Mouse (Mus musculus): Measurements from ENCODE around the gene Ccnl2. TPM values are rescaled to one million over a fixed set of nuclear protein-coding genes. Genes with fewer than 3 reads are reported as not detected.
A peak's percentile ranks its signal among the peaks of the same experiment; 100 is the strongest.

The Ccnl2 gene
- polyA plus RNA-seq, 1 experiment, result 18.8 TPM

DNA sequence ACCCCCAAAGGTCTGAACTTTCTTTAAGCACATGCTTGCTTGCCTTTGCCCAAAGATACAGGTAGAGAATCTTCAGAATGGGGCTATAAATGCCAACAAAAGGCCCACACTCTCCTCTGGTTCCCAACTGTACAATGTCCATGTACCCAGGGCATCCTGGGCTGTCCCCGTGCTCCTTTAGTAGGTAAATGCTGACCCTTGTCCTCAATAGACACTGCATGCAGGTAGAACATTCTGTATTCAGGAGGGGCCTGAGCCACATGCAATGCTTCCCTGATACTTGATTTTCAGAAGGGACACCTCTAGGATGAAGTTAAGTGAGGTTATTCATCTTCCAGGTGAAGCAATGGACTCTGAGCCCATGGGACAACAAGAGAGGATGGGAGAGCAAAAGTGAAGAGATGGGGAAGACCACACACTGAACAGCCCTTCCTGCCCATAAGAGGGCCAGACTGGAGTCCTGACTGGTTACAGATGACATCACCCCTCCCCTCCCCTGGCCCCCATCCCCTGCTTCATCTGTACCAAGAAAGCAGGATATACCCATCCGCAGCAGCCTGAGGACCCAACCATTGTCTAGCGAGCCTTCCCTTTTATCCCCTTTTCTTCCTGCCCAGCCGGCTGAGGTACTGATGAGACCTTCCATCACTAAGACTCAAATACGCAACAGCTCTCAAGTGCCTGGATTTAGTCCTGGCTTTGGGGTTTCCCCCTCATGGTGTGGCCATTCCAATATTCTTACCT is 38.8 kb upstream of the Ccnl2 start:
- Histone ChIP-seq H3K79me3 (ENCODE audit: low read depth) (no peaks in the 10 kb centered on the region), H3K36me3 (ENCODE audit: control insufficient read depth, insufficient read depth) (no peaks in the 10 kb centered on the region), H3K4me3 (ENCODE audit: insufficient read depth, poor library complexity, severe bottlenecking) (no peak overlapping the region), H3ac (ENCODE audit: control insufficient read depth, insufficient read length, low read depth) (no peak overlapping the region), H3K79me2 (ENCODE audit: control insufficient read depth, insufficient read depth) (no peaks in the 10 kb centered on the region), H3K27me3 (ENCODE audit: control insufficient read depth, insufficient read depth, insufficient read length) (no peaks in the 10 kb centered on the region)
- no peak for TF ChIP-seq MAX (IDR thresholded peaks at IDR 0.05)
- no peak for TF ChIP-seq USF1 (IDR thresholded peaks at IDR 0.05; ENCODE audit: low read depth)
- no peak for TF ChIP-seq MYOG (IDR thresholded peaks at IDR 0.05; ENCODE audit: control insufficient read depth, extremely low read depth, insufficient read length)
- no peak for TF ChIP-seq FOSL1 (IDR thresholded peaks at IDR 0.05; ENCODE audit: insufficient read depth, low read length, poor library complexity, severe bottlenecking)
- no peak for TF ChIP-seq MYOD1 (IDR thresholded peaks at IDR 0.05; ENCODE audit: control insufficient read depth, insufficient read length, low read depth)
- TF ChIP-seq CTCF (IDR thresholded peaks at IDR 0.05; ENCODE audit: control insufficient read depth, insufficient read depth, insufficient read length), result no peak

- H3K4me3 ChIP-seq (ENCODE audit: insufficient read depth, poor library complexity, severe bottlenecking), result no peak within 1 kb of the TSS
- TF ChIP-seq CTCF (IDR thresholded peaks at IDR 0.05; ENCODE audit: control insufficient read depth, insufficient read depth, insufficient read length), result no peak
- TF ChIP-seq MAX (IDR thresholded peaks at IDR 0.05), result peak; percentile 61
- no peaks in the 10 kb centered on the region for H3K36me3 ChIP-seq (ENCODE audit: control insufficient read depth, insufficient read depth)
- H3ac ChIP-seq (ENCODE audit: control insufficient read depth, insufficient read length, low read depth), result no peak within 1 kb of the TSS
- no peaks in the 10 kb centered on the region for H3K79me2 ChIP-seq (ENCODE audit: control insufficient read depth, insufficient read depth)
- no peaks in the 10 kb centered on the region for H3K27me3 ChIP-seq (ENCODE audit: control insufficient read depth, insufficient read depth, insufficient read length)
- no peaks in the 10 kb centered on the region for H3K79me3 ChIP-seq (ENCODE audit: low read depth)
Observed at GRCm38 (mm10) chr4:155774280-155774754, 38.0 kb upstream of the Ccnl2 start, which contains the start of gene Vwa1. Gene Vwa1 (minus strand): TSS chr4:155774698.

DNA sequence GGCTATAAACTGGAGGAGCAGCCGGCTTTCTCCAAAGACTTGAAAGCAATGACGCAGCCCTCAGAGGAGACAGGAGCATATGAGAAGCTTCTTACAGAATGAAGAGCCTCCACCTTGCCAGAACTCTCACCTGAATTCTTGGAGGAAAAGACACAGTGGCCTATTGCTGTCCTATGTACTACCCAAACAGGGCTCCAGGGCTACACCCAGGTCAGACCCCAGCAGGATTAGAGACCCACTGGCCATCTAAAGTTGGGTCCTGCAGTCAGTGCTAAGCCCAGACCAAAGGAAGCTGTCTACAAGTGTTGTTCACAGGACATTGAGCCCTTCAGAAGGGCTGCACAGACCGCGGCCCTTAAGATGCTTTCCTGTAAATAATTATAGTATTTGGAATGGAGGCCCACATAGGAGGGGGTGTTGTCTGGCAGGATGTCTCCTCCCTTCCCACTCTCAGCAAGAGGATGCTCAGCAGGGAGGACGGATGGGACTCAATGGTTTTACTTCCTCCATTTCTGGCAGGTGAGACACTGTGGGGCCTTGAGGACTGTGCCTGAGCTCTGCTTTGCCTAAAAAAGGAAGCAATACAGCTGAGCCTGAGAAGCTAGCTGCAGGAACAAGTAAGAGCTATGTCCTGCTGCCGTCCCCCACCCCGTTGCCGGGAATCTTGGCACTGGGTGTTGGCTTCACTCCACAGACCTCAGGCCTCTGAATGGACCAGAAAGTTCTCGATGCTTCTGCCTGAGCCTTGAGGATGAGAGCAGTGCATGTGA is 37.1 kb upstream of the Ccnl2 start:
- no peaks in the 10 kb centered on the region for H3K36me3 ChIP-seq (ENCODE audit: control insufficient read depth, insufficient read depth)
- no peak overlapping the region for H3ac ChIP-seq (ENCODE audit: control insufficient read depth, insufficient read length, low read depth)
- H3K4me3 ChIP-seq (ENCODE audit: insufficient read depth, poor library complexity, severe bottlenecking), result no peak overlapping the region
- TF ChIP-seq CTCF (IDR thresholded peaks at IDR 0.05; ENCODE audit: control insufficient read depth, insufficient read depth, insufficient read length) (no peak), MAX (IDR thresholded peaks at IDR 0.05) (no peak), FOSL1 (IDR thresholded peaks at IDR 0.05; ENCODE audit: insufficient read depth, low read length, poor library complexity, severe bottlenecking) (no peak), MYOG (IDR thresholded peaks at IDR 0.05; ENCODE audit: control insufficient read depth, extremely low read depth, insufficient read length) (no peak), MYOD1 (IDR thresholded peaks at IDR 0.05; ENCODE audit: control insufficient read depth, insufficient read length, low read depth) (no peak), CEBPB (IDR thresholded peaks at IDR 0.05; ENCODE audit: low read depth) (no peak), USF1 (IDR thresholded peaks at IDR 0.05; ENCODE audit: low read depth) (no peak)
- H3K27me3 ChIP-seq (ENCODE audit: control insufficient read depth, insufficient read depth, insufficient read length), result no peaks in the 10 kb centered on the region
- no peaks in the 10 kb centered on the region for H3K79me3 ChIP-seq (ENCODE audit: low read depth)
- no peaks in the 10 kb centered on the region for H3K79me2 ChIP-seq (ENCODE audit: control insufficient read depth, insufficient read depth)

GRCm38 (mm10) chr4:155775855-155776254 is 36.4 kb upstream of the Ccnl2 start:
- Histone ChIP-seq H3ac (ENCODE audit: control insufficient read depth, insufficient read length, low read depth) (no peak overlapping the region), H3K27me3 (ENCODE audit: control insufficient read depth, insufficient read depth, insufficient read length) (no peaks in the 10 kb centered on the region), H3K36me3 (ENCODE audit: control insufficient read depth, insufficient read depth) (no peaks in the 10 kb centered on the region), H3K79me3 (ENCODE audit: low read depth) (no peaks in the 10 kb centered on the region), H3K79me2 (ENCODE audit: control insufficient read depth, insufficient read depth) (no peaks in the 10 kb centered on the region), H3K4me3 (ENCODE audit: insufficient read depth, poor library complexity, severe bottlenecking) (no peak overlapping the region)
- TF ChIP-seq MYOG (IDR thresholded peaks at IDR 0.05; ENCODE audit: control insufficient read depth, extremely low read depth, insufficient read length) (no peak), USF1 (IDR thresholded peaks at IDR 0.05; ENCODE audit: low read depth) (no peak), MYOD1 (IDR thresholded peaks at IDR 0.05; ENCODE audit: control insufficient read depth, insufficient read length, low read depth) (no peak), CEBPB (IDR thresholded peaks at IDR 0.05; ENCODE audit: low read depth) (no peak), CTCF (IDR thresholded peaks at IDR 0.05; ENCODE audit: control insufficient read depth, insufficient read depth, insufficient read length) (no peak), FOSL1 (IDR thresholded peaks at IDR 0.05; ENCODE audit: insufficient read depth, low read length, poor library complexity, severe bottlenecking) (no peak), MAX (IDR thresholded peaks at IDR 0.05) (no peak)

GRCm38 (mm10) chr4:155776704-155777335 is 35.5 kb upstream of the Ccnl2 start:
- Histone ChIP-seq H3K79me2 (ENCODE audit: control insufficient read depth, insufficient read depth) (no peaks in the 10 kb centered on the region), H3K27me3 (ENCODE audit: control insufficient read depth, insufficient read depth, insufficient read length) (no peaks in the 10 kb centered on the region), H3ac (ENCODE audit: control insufficient read depth, insufficient read length, low read depth) (no peak overlapping the region), H3K36me3 (ENCODE audit: control insufficient read depth, insufficient read depth) (no peaks in the 10 kb centered on the region), H3K79me3 (ENCODE audit: low read depth) (no peaks in the 10 kb centered on the region), H3K4me3 (ENCODE audit: insufficient read depth, poor library complexity, severe bottlenecking) (no peak overlapping the region)
- TF ChIP-seq MYOG (IDR thresholded peaks at IDR 0.05; ENCODE audit: control insufficient read depth, extremely low read depth, insufficient read length), result no peak
- no peak for TF ChIP-seq CTCF (IDR thresholded peaks at IDR 0.05; ENCODE audit: control insufficient read depth, insufficient read depth, insufficient read length)
- TF ChIP-seq USF1 (IDR thresholded peaks at IDR 0.05; ENCODE audit: low read depth), result no peak
- no peak for TF ChIP-seq FOSL1 (IDR thresholded peaks at IDR 0.05; ENCODE audit: insufficient read depth, low read length, poor library complexity, severe bottlenecking)
- no peak for TF ChIP-seq CEBPB (IDR thresholded peaks at IDR 0.05; ENCODE audit: low read depth)
- no peak for TF ChIP-seq MYOD1 (IDR thresholded peaks at IDR 0.05; ENCODE audit: control insufficient read depth, insufficient read length, low read depth)
- no peak for TF ChIP-seq MAX (IDR thresholded peaks at IDR 0.05)

Measured in C2C12 (cell line).